Mouse (Mus musculus) limb, embryonic 14.5 days (tissue): Measurements from ENCODE around the gene Rpl3l. TPM values are rescaled to one million over a fixed set of nuclear protein-coding genes. Genes with fewer than 3 reads are reported as not detected.

ENCODE experiments used
- ATAC-seq: fragments of 200-750 bp; cut with Nextera tagmentation; 2 replicates; pipeline ENCODE4 v1.8.0; 2017; ENCODE audit warnings: low read depth, moderate number of reproducible peaks, moderate TSS enrichment; ENCODE audit not compliant: low FRiP score
- DNase-seq: peaks from one replicate; pipeline ENCODE4 v3.0.0-alpha.2; 2015; ENCODE audit warnings: low spot score
- H3K27ac ChIP-seq: fragments of 300-500 bp; sonication (generic); replicated peaks from 2 replicates; pipeline ENCODE4 v1.5.1; 2014; ENCODE audit warnings: low read depth, mild to moderate bottlenecking, low read length, moderate library complexity, mixed read lengths
- H3K27me3 ChIP-seq: fragments of 300-500 bp; sonication (generic); 2 replicates; pipeline ENCODE4 v1.6.1; 2014; ENCODE audit warnings: low read length, mixed read lengths; ENCODE audit not compliant: control insufficient read depth, insufficient read depth
- H3K36me3 ChIP-seq: fragments of 300-500 bp; sonication (generic); 2 replicates; pipeline ENCODE4 v1.6.1; 2014; ENCODE audit warnings: mild to moderate bottlenecking, low read length, moderate library complexity, mixed read lengths; ENCODE audit not compliant: control insufficient read depth, insufficient read depth
- H3K4me1 ChIP-seq: fragments of 300-500 bp; sonication (generic); 2 replicates; pipeline ENCODE4 v1.6.1; 2014; ENCODE audit warnings: antibody characterized with exemption, low read length, mixed read lengths; ENCODE audit not compliant: control insufficient read depth, insufficient read depth
- H3K4me2 ChIP-seq: fragments of 300-500 bp; sonication (generic); replicated peaks from 2 replicates; pipeline ENCODE4 v1.6.1; 2014; ENCODE audit warnings: low read depth, mild to moderate bottlenecking, low read length, moderate library complexity; ENCODE audit not compliant: severe bottlenecking
- H3K4me3 ChIP-seq: fragments of 300-500 bp; sonication (generic); replicated peaks from 2 replicates; pipeline ENCODE4 v1.5.1; 2014; ENCODE audit warnings: low read length
- H3K9ac ChIP-seq: fragments of 300-500 bp; sonication (generic); 2 replicates; pipeline ENCODE4 v1.6.1; 2014; ENCODE audit warnings: mild to moderate bottlenecking, low read depth, low read length, moderate library complexity; ENCODE audit not compliant: severe bottlenecking
- H3K9me3 ChIP-seq: fragments of 300-500 bp; sonication (generic); 2 replicates; pipeline ENCODE4 v1.6.1; 2016; ENCODE audit warnings: low read length; ENCODE audit not compliant: control insufficient read depth
- POLR2A ChIP-seq: fragments of 200-500 bp; IDR thresholded peaks from 2 replicates; pipeline ENCODE4 v1.8.0; 2012; ENCODE audit warnings: inconsistent platforms, mild to moderate bottlenecking, moderate library complexity, borderline replicate concordance; ENCODE audit not compliant: insufficient read depth, insufficient read length; ENCODE audit errors: extremely low read depth
- WGBS: fragments of 180-500 bp; shearing (Covaris S2); extraction: QIAGEN DNeasy Blood & Tissue Kit; methylation state at CpG from one replicate; pipeline ENCODE4 v1.1.7; 2014; 5-methylcytosine and 5-hydroxymethylcytosine counted together
- polyA plus RNA-seq, 2 experiments: library from polyadenylated mRNA; depleted of rRNA in 1 of 2; stranded (reverse) in 1 of 2; unstranded in 1 of 2; fragments of >200 nt; fragmentation: Nextera tagmentation in 1 of 2; extraction: Ambion mirVana in 1 of 2; gene quantifications; 2 replicates each; pipeline versions ENCODE4 v1.2.1 to v1.2.3; 2012 to 2014

Rpl3l gene
- polyA plus RNA-seq, 2 experiments = not detected

- WGBS = 88% methylated on average over 5 of the region's 5 CpGs
- no peak for TF ChIP-seq POLR2A
- no peak overlapping the region for H3K4me3 ChIP-seq
- H3K4me2 ChIP-seq = no peak overlapping the region
- ATAC-seq = no peak
- DNase-seq = no peak
- H3K4me1 ChIP-seq = peaks cover 13% of the 10 kb centered on the region
- no peak overlapping the region for H3K27ac ChIP-seq
- H3K9me3 ChIP-seq = no peaks in the 10 kb centered on the region
- H3K9ac ChIP-seq = no peak overlapping the region
- H3K36me3 ChIP-seq = peaks cover 15% of the 10 kb centered on the region
- H3K27me3 ChIP-seq = peaks cover 35% of the 10 kb centered on the region
Measured at GRCm38 (mm10) chr17:24692385-24692784, 35.2 kb upstream of the Rpl3l start.

GRCm38 (mm10) chr17:24695326-24696010 lies 32.2 kb upstream of the Rpl3l start:
- WGBS = 5% methylated on average over 45 of the region's 51 CpGs
- Histone ChIP-seq H3K27me3 (peaks cover 4% of the 10 kb centered on the region; the same call in 1 of the 2 replicates), H3K4me3 (peak overlapping the region; percentile 84), H3K9me3 (no peaks in the 10 kb centered on the region), H3K4me1 (peaks cover 9% of the 10 kb centered on the region), H3K36me3 (peaks cover 27% of the 10 kb centered on the region), H3K9ac (peak overlapping the region; percentile 77), H3K27ac (peak overlapping the region; percentile 79), H3K4me2 (peak overlapping the region; percentile 73)
- TF ChIP-seq POLR2A = no peak
- ATAC-seq = peak; percentile 31; the same call in 1 of the 2 replicates
- DNase-seq = no peak

GRCm38 (mm10) chr17:24696011-24696697 lies 31.5 kb upstream of the Rpl3l start, which contains the start of the genes Gfer and Noxo1:
TSS of gene Gfer (minus strand) at chr17:24696156.
TSS of gene Noxo1 (plus strand) at chr17:24696234.
- H3K4me3 ChIP-seq = peak within 1 kb of the TSS; percentile 84
- peak; percentile 77; the same call in 1 of the 2 replicates for TF ChIP-seq POLR2A
- peak within 1 kb of the TSS; percentile 77 for H3K9ac ChIP-seq
- DNase-seq (peak; percentile 78), ATAC-seq (peak; percentile 92)
- H3K27ac ChIP-seq = peak within 1 kb of the TSS; percentile 79
- 2% methylated on average over 30 of the region's 76 CpGs for WGBS
- H3K4me2 ChIP-seq = peak within 1 kb of the TSS; percentile 73
- H3K36me3 ChIP-seq = peaks cover 34% of the 10 kb centered on the region
- no peaks in the 10 kb centered on the region for H3K27me3 ChIP-seq
- peaks cover 9% of the 10 kb centered on the region for H3K4me1 ChIP-seq
- no peaks in the 10 kb centered on the region for H3K9me3 ChIP-seq

GRCm38 (mm10) chr17:24697985-24698384 lies 29.6 kb upstream of the Rpl3l start:
- Histone ChIP-seq H3K27me3 (no peaks in the 10 kb centered on the region), H3K36me3 (peaks cover 41% of the 10 kb centered on the region), H3K4me2 (no peak overlapping the region), H3K27ac (no peak overlapping the region), H3K9me3 (no peaks in the 10 kb centered on the region), H3K4me3 (no peak overlapping the region), H3K9ac (no peak overlapping the region), H3K4me1 (peaks cover 9% of the 10 kb centered on the region)
- DNase-seq (no peak), ATAC-seq (no peak)
- TF ChIP-seq POLR2A = no peak
- 36% methylated on average over 5 of the region's 5 CpGs for WGBS

GRCm38 (mm10) chr17:24698715-24699114 lies 28.9 kb upstream of the Rpl3l start:
- Histone ChIP-seq H3K9me3 (no peaks in the 10 kb centered on the region), H3K27me3 (no peaks in the 10 kb centered on the region), H3K36me3 (peaks cover 40% of the 10 kb centered on the region), H3K4me3 (no peak overlapping the region), H3K4me1 (peaks cover 9% of the 10 kb centered on the region), H3K27ac (no peak overlapping the region), H3K4me2 (no peak overlapping the region), H3K9ac (0 out of 2 replicates have a peak overlapping the region, but pooled peaks have one; percentile 4)
- ATAC-seq (no peak), DNase-seq (no peak)
- TF ChIP-seq POLR2A = no peak
- WGBS = 68% methylated on average over 9 of the region's 9 CpGs
